Mouse (Mus musculus): ENCODE data around the gene Lrrc8e. TPM values are rescaled to one million over a fixed set of nuclear protein-coding genes. Genes with fewer than 3 reads are reported as not detected.
A peak's percentile ranks its signal among the peaks of the same experiment; 100 is the strongest.
"Not testable (repeated sequence)": the region's sequence is repeated elsewhere in the genome, so short reads cannot be mapped to it uniquely, and the experiment has no call there.

Lrrc8e gene
- total RNA-seq, 2 experiments from 2014 or later: 0.07 TPM; not detected in 1

GRCm38 (mm10) chr8:4252934-4253841 lies 26.6 kb downstream of the Lrrc8e start, which contains the start of gene Snapc2:
Snapc2 (plus strand) TSS chr8:4253080.
- peak; percentile 93 to 95 for DNase-seq (ENCODE audit: low spot score in 2 of 2)

- peak in 1 of 2 experiments; percentile 82 for DNase-seq (ENCODE audit: low spot score in 2 of 2)
Observed at GRCm38 (mm10) chr8:4254001-4254400, 27.4 kb downstream of the Lrrc8e start.

GRCm38 (mm10) chr8:4255471-4255870 lies 28.8 kb downstream of the Lrrc8e start:
- DNase-seq (ENCODE audit: low spot score in 2 of 2): not testable (repeated sequence)

GRCm38 (mm10) chr8:4256911-4257310 lies 30.3 kb downstream of the Lrrc8e start:
- DNase-seq (ENCODE audit: low spot score in 2 of 2): peak in 1 of 2 experiments; percentile 87

GRCm38 (mm10) chr8:4257350-4257749 lies 30.7 kb downstream of the Lrrc8e start:
- DNase-seq (ENCODE audit: low spot score in 2 of 2): no peak

GRCm38 (mm10) chr8:4258233-4258632 lies 31.6 kb downstream of the Lrrc8e start:
- DNase-seq (ENCODE audit: low spot score in 2 of 2): peak; percentile 87 to 89

GRCm38 (mm10) chr8:4258678-4259077 lies 32.1 kb downstream of the Lrrc8e start:
- DNase-seq (ENCODE audit: low spot score in 2 of 2): no peak

GRCm38 (mm10) chr8:4259125-4259804 lies 32.6 kb downstream of the Lrrc8e start, which contains the start of gene Ctxn1:
Ctxn1 (minus strand) TSS chr8:4259274.
- peak; percentile 87 to 94 for DNase-seq (ENCODE audit: low spot score in 2 of 2)

GRCm38 (mm10) chr8:4259805-4260170 lies 33.2 kb downstream of the Lrrc8e start:
- DNase-seq (ENCODE audit: low spot score in 2 of 2): no peak

GRCm38 (mm10) chr8:4263105-4263791 lies 36.6 kb downstream of the Lrrc8e start:
- DNase-seq (ENCODE audit: low spot score in 2 of 2): no peak

- DNase-seq (ENCODE audit: low spot score in 2 of 2): no peak
Observed at GRCm38 (mm10) chr8:4265160-4265914, 38.7 kb downstream of the Lrrc8e start.

- no peak for DNase-seq (ENCODE audit: low spot score in 2 of 2)
Observed at GRCm38 (mm10) chr8:4267627-4268026, 41.0 kb downstream of the Lrrc8e start.

GRCm38 (mm10) chr8:4269609-4270008 lies 43.0 kb downstream of the Lrrc8e start:
- DNase-seq (ENCODE audit: low spot score in 2 of 2): no peak

- DNase-seq (ENCODE audit: low spot score in 2 of 2): peak; percentile 89 to 98
Observed at GRCm38 (mm10) chr8:4275275-4276110, 48.9 kb downstream of the Lrrc8e start, which contains the start of gene Timm44. Timm44 (minus strand) TSS chr8:4275913.

GRCm38 (mm10) chr8:4276111-4276465 lies 49.5 kb downstream of the Lrrc8e start:
- DNase-seq (ENCODE audit: low spot score in 2 of 2): no peak

Other genes starting within 250 kb of the Lrrc8e start
- under 1 TPM in 1 of 2 experiments, not detected in 1; 0.46 TPM for gene Cd209f, start 121.0 kb upstream of the Lrrc8e start, total RNA-seq (2021)
- gene Cd209g, start 92.7 kb upstream of the Lrrc8e start, total RNA-seq (2021): not detected
- 100 to 1,000 TPM; 110 to 121 TPM for gene Evi5l, start 60.3 kb upstream of the Lrrc8e start, total RNA-seq (2021)
- 10 to 100 TPM; 44.3 to 50.3 TPM for gene Prr36, start 9.4 kb upstream of the Lrrc8e start, total RNA-seq (2021)
- gene Map2k7, start 11.9 kb downstream of the Lrrc8e start, total RNA-seq (2021): 10 to 100 TPM; 81.2 to 84.5 TPM
- under 1 TPM in 1 of 2 experiments, not detected in 1; 0.14 TPM for gene Gm49320, start 12.0 kb downstream of the Lrrc8e start, total RNA-seq (2021)
- gene Tgfbr3l, start 21.4 kb downstream of the Lrrc8e start, total RNA-seq (2021): 10 to 100 TPM in 1 of 2 experiments, 1 to 10 TPM in 1; 7.5 to 10.6 TPM
- gene Snapc2, start 26.3 kb downstream of the Lrrc8e start, total RNA-seq (2021): 10 to 100 TPM; 23.8 to 26.2 TPM
- 100 to 1,000 TPM; 431 to 433 TPM for gene Ctxn1, start 32.4 kb downstream of the Lrrc8e start, total RNA-seq (2021)
- gene Timm44, start 49.1 kb downstream of the Lrrc8e start, total RNA-seq (2021): 10 to 100 TPM; 69.2 to 70.7 TPM
- 10 to 100 TPM; 23.4 to 30.7 TPM for gene Ccl25, start 98.4 kb downstream of the Lrrc8e start, total RNA-seq (2021)
- 10 to 100 TPM; 75.5 to 79.0 TPM for gene Elavl1, start 98.6 kb downstream of the Lrrc8e start, total RNA-seq (2021)

Measured in layer of hippocampus, postnatal 14 days (tissue).